Mouse (Mus musculus) small intestine, adult 2 months (tissue): Measurements from ENCODE around the gene Vdac2.

Experiments
- CTCF ChIP-seq: fragments of 200-500 bp; IDR thresholded peaks from 2 replicates; pipeline ENCODE4 v1.5.1; 2012; ENCODE audit warnings: low read depth, mild to moderate bottlenecking, control low read depth, inconsistent platforms, low read length, moderate library complexity, mixed read lengths; ENCODE audit not compliant: insufficient replicate concordance, insufficient read length; ENCODE audit errors: extremely low read depth
- POLR2A ChIP-seq: fragments of 200-500 bp; IDR thresholded peaks from 2 replicates; pipeline ENCODE4 v1.6.1; 2012; ENCODE audit warnings: low read depth, mild to moderate bottlenecking, control low read depth, inconsistent platforms, low read length, moderate library complexity

- TF ChIP-seq CTCF = no peak
- TF ChIP-seq POLR2A = no peak
These were observed 48.8 kb upstream of the Vdac2 start for GRCm38 (mm10) chr14:21776201-21776600.
